Mouse (Mus musculus): ENCODE measurements around the gene Alcam.

Alcam gene

DNA sequence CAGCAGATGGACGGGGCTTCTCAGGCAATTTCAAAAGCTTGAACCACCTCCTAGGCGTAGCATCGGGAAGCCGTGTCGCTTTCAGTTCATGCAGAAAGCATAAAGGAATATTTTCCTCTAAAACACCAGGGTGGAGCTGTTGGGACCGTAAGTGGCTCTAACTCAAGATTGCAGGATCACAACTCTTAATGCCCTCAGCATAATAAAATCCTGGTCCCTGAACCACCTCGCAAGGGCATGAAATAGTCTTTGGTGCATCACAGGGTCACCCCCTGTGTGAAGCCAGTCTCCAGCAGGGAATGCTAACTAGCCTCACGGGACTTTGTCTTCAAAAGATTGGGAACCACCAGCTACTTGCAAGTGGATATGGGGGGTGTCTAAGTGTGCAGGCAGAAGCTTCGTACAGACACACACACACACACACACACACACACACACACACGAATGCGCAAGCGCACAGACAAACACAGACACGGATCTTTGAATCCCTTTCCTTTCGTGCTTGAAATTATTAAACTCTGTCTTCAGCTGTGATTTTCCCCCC lies at the start of gene Alcam:
TSS of gene Alcam (minus strand) at position 104 of the 544 bp plus-strand sequence.
- peak; percentile 50 for DNase-seq (ENCODE audit: low spot score)

DNA sequence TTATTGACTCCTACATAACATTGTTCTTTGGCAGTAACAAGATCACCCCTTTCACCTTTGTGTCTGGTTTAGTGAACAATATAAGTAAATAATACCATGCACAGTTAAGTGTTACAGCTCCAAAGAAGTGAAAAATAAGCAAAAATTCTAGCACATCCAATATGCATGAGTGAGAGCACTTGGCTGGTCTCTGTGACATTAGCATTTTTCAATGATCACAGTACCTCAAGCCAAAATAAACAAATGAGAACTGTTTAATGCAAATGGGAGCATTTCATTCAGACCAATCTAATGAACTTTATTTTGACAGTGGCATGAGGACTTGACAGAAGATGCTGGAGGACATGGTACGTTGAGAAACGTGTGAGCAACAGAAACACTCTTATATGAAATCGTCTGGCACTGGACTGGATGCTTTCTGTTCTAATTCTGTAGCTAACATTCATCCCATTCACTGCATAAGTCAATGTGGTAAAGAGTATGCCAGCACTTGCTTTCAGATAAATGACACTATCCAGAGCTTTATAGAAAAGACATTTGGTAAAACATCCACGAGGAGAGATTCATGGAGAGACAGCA lies 45.0 kb upstream of the Alcam start:
- DNase-seq (ENCODE audit: low spot score), result no peak

DNA sequence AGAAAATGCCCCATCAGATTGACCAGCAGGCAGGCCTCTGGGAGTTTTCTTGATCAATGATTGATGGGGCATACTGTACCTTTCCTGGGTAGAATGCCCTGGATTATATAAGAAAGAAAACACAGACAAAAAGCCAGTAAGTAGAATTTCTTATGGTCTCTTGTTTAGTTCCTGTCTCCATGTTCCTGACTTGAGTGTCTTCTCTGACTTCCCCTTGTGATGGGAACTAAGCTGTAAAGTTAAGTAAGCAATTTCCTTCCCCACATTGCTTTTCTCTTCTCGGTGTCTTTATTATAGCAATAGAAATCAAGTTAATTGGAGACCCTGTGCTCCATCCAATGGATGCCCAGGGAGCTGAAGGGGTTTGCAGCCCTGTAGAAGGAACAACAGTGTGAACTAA lies 36.7 kb upstream of the Alcam start:
- DNase-seq (ENCODE audit: low spot score), result no peak

DNA sequence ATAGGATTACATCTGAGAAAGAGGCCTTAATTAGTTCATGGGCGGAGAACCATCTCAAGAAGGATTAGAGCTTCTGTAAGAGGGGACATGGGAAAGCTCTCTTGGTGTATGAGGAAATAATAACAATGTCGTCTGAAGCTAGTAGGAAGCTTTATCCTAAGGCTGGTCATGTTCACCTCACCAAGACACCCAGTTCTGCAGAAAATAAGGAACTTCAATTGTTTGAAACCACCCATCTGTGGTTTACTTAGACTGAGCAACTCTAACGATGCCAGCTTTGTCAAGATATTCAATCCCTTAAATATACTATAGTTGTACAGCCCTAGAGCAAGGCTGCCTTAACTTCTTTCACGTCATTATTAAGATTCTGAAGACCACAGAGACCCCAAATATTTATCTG lies 20.4 kb upstream of the Alcam start:
- no peak for DNase-seq (ENCODE audit: low spot score)

DNA sequence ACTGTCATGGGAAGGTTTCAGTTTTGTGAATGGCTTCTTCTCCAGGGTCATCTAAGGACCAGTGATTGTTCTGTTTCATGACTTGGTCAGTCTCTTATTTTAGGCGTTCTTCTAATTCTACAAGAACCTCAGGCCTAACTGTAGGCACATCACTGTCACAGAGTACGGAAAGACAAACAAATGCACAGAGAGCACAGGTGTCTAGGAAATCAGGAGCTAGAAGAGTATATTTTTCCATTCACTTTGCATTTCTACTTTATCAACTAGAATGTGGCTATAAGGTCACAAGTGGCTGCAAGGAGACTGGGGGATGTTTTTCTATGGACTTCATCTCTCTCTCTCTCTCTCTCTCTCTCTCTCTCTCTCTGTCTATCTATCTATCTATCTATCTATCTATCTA lies 19.2 kb upstream of the Alcam start:
- no peak for DNase-seq (ENCODE audit: low spot score)

DNA sequence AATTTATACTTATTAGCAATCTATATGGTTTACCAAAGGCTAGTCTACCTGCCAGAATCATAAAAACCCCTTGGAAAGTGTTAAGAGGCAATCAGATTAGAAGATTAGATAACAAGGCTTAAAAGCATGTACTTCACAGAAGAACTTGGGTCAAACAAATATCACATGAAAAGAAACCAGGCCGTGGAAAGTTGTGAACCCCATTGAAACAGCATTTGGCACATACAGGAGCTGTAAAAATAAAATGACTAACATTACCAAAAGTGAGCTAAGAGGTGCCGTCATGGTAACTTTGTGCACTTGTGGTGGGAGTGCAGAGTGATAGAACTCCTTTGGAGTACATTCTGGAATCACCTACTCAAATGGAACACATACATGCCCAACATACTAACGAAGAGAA lies 18.8 kb upstream of the Alcam start:
- DNase-seq (ENCODE audit: low spot score), result no peak

DNA sequence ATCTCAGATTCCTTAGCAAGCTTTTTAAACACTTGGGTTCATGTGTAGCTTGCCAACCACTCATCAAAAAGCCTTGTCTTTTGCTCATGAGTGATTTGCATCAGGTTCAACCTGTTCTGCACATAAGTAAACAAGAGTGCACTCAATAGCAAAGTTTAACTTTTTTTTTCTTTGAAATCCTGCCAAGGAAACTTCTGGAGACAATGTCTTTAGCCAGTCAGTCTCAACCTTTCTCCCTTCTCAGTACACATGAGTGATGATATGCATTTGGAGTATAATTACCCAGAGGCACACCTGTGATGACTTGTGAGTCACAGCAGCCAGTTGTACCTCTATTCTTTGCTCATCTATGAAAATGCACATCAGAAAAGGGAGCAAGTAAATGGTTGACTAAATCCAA lies 18.2 kb upstream of the Alcam start:
- DNase-seq (ENCODE audit: low spot score), result no peak

DNA sequence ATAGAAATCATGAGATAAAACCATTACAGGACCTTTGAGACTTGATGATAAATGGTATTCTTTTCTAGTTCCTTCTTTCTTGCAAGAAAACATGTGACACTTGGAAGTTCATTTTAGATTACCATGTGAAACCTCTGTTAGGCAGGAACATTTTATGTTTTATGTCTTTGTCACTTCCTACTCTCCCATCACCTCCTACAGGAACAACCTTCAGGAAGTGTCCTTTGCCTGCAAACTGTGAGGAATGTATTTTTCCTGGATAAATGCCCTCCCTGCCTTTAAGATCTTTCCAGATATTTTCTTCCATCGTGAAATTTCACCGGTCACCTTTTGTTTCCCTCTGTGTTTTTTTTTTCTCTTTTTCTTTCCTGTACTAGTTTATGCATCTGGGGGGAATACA lies 17.0 kb upstream of the Alcam start:
- no peak for DNase-seq (ENCODE audit: low spot score)

DNA sequence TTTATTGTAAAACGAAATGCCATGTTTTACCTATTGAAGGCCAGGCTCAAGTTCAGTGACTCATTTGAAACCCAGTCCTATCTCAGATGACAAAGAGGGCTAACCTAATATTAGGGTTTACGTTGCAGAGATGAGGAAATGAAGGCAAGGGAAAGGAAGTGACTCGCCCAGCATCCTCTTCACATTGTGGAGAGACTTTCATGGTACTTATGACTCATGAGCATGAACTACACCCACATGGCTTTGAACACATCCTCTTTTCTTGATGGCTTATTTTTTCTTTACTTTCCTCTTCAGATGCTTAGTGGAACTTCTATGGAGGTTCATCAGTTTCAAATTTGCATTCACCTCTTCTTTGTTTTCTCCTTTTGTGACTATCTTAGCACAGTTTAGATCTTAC lies 16.4 kb upstream of the Alcam start:
- no peak for DNase-seq (ENCODE audit: low spot score)

DNA sequence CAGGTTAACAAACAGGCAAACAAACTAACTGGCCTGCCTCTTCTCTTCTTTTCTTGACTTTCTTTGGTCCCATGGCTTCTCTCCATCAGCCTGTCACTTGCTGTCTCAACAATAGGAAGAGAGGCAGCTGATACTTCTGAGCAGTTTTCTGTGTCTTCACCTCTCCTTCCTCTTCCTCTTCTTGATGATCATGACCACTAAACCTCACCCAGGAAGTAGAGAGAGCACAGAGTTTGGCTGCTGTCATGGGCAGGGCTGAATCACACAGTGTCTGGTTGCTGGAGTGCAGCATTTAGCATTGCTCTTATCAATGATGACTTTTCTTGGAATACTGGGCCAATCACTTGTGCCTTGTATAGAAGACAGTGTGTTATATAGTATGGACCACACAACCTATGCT lies 14.6 kb upstream of the Alcam start:
- DNase-seq (ENCODE audit: low spot score), result no peak

DNA sequence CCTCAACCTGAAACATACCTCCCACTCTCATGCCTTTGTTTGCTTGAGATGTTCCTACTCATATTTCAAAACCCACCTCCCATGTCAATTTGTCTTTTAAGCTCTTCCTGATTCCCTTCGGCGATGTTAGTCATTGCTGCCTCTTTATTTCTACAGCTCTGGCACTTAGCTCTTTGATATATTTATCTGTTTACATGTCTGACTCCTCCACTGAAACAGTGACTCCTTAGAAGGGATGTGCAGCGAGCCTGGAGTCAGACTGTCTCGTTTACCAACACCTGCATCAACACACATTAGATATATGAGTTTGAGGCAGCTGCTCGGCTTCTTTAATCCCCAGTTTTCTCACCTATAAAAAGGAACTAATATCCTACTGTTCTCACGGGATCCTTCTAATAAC lies 12.9 kb upstream of the Alcam start:
- DNase-seq (ENCODE audit: low spot score), result no peak

DNA sequence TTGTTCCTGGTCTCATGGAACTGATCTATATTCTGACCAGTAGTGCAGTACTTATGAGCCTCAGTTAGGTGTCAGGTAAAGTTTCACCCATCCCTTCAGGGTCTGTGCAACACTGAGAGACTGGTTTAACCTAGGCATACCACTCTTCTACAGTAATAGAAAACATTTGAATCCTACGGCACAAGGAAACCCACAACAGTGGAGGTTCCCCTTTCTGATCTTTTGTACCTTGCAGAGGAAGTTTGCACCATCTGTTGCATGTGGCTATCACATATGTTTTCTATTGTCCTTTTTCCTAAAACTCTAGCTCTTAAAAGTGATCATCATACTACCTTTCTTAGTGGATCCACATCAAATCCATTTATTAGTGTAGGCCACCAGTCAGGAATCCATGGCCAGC lies 10.7 kb upstream of the Alcam start:
- DNase-seq (ENCODE audit: low spot score), result no peak

DNA sequence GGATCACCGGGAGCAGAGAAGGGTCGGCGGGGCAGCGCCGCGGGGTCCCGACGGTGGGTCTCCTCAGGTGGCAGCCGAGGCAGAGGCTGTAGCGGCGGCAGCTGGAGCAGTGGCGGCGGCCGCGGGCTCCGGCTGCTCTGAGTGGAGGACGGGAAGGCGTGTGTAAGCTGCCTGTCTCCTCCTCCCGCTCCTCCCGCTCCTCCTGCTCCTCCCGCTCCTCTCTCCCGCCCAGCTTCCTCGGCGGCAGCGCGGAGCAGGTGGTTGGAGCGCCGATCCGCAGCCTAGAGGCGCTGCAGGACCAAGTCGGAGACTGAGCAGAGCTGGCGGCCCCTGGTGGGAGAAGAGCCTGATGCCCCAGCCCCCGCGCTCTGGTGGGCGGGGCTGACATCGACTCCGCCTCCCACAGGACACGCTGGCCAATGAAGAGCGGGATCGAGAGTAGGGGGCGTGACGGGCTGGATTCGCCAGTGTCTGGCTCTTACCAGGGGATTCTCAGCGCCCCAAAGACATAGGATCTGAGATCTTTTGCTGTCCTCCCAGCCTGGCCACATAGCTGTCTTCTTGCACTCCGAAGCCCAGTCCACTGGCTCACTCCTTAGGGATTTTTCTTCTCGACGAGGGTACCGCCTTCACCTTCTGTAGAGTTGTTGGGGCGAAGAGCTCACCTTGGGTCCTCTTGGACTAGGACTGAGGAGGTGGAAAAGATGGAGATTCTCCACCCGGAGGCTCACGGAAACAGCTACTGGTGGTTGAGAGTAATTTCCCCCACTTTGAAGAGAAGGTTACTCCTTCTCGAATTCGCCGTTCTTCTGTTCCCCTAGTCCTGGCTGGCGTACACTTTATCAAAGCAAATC lies 785 bp downstream of the Alcam start:
- DNase-seq (ENCODE audit: low spot score), result peak; percentile 97

DNA sequence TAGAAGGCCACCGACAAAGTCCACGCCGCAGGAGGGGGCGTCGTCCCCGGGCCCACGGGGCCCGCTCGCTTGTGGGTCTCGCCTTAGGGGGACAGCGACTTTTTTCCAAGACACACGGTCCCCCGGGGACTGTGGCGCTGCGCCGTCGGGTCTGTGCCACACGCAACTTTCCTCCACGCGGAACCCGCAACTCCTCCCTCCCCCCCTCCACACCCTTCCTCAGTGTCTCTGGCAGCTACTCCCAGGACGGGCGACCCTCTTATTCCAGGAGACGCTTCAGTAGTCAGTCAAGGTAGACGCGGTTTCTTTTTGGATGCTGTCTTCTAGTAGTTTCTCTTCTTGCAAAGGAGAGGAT lies 1.4 kb downstream of the Alcam start:
- DNase-seq (ENCODE audit: low spot score), result no peak

DNA sequence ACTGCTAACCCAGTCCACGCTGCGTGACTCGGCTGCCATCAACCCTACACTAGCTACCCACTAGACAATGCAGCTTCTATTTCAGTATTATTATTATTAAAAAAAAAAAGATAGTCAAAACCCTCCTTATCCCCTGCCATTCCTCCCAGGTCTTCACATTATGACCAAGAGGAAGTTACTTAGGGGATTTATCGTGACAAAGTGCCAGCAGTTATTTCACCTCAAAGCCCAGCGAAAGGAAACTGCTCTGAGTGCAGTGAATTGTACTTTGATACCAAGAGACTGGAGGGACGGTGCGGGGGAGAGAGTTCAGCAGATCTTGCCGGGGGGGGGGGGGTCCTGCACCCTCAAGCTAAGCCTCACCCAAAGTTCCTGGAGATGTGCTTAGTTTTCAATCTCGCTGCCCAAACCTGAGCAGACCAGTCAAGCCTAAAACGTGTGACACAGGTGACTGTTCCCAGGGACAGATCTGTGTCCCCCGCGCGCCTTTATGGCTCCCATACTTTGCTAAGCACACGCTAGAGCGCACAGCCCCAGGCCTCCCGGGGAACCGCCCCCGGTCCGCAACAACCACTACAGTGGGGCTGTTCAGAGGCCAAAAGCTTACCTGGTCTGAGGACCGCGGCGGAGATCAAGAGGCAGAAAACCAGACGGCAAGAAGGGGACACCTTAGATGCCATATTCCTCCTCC lies 1.9 kb downstream of the Alcam start:
- DNase-seq (ENCODE audit: low spot score), result peak; percentile 24

DNA sequence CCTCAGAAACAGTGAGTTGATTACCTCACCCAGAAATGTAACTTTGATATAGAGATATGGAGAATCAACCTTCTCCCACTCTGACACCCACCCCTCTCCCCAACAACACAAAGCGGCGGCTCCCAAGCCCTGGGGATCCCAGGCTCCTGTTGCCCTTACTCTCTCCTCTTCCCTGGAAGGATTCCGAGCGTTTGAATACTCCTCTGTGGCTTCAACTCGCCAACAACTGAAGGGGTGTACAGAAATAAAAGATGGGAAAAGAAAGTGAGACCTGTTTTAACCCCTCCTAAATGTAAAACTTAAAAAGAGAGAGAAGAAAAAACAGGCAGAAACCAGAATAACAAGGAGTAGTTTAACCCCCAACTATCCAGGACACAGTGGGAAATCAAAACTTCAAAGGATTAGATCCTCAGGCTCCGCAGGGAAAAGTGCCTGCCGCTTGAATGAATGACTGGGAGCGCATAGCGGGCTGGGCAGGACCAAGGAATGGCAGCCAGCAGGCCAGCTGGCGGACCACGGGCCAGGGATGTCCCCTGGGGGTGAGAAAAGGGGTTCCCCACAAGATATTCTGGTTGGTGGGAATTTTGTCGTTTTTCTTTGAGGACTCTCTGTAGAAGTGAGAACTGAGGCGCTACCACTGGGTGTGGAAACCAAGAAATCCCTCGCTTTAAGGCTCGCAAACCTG lies 2.6 kb downstream of the Alcam start:
- DNase-seq (ENCODE audit: low spot score), result peak; percentile 37

DNA sequence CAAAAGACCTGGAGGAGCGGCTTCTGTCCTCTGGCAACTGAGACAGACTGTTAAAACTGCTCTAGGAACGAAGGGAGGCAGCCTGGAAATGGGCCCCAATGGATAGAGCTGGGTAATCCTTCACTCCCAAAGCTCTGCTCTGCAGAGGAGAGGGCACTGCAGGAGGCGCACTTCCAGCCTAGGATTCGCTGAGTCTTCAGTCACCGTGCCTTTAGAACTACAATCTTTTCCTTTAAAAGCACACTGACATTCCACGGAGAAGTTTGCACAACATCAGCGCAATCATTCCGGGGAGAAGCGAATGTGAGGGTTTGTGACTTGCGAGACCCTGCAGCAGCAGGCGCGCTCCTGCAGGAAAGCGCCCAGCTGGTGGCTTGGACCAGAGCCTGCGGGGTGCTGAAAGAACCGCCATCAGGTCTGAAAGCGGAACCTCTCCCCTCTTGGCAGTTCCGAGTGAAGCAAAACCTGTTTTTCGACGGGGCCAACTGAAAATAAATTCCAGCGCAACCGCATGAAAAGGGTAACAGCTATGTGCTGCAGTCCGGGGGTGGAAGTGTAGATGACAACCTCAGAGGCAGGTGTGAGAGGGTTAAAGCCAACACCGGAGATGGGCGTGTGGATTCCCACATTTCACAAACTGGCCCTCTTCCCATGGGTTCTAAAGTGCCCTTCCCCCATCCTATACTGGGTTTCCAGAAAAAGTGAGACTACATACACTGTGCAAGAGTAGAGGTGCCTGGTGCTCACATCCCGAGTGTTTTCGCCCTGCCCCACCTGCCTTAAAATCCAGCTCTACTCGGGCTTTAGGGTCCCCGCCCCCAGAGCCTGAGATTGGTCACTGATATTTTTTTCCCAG lies 3.4 kb downstream of the Alcam start:
- DNase-seq (ENCODE audit: low spot score), result peak; percentile 64

DNA sequence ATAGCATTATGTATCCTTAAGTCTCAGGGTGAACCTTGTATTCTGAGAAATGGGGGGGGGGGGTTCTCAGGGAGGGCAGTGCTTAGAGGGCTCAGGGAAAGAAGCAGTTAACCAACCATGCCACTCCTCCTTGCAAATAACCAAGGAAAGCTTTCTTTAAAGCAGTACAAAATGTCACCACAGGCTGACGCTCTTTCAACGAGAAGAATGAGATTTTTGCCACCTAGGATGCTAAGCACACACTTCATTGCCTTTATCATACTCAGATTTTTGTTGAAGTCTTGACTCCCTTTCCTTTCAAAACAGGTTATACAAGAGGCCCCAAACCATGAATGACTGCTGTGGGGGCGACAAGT lies 4.0 kb downstream of the Alcam start:
- peak; percentile 18 for DNase-seq (ENCODE audit: low spot score)

DNA sequence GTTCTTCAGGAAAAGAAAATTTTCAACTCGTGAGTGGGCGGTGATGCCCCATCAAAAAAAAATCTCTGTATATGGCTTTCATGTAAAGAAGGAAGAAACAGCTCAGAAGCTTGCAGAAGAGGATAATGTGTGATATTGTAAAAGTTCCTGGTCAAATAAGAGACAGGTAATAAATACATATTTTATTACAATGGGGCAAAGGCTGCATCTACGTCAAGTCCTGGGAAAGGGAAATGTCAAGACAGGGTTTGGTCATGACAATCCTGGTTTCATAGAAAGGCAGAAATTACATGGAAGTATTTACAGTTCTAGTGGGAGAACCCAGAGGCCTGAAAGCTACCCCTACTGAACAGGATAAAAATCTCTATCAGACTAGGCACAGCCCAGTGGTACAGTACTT lies 7.9 kb downstream of the Alcam start:
- no peak for DNase-seq (ENCODE audit: low spot score)

DNA sequence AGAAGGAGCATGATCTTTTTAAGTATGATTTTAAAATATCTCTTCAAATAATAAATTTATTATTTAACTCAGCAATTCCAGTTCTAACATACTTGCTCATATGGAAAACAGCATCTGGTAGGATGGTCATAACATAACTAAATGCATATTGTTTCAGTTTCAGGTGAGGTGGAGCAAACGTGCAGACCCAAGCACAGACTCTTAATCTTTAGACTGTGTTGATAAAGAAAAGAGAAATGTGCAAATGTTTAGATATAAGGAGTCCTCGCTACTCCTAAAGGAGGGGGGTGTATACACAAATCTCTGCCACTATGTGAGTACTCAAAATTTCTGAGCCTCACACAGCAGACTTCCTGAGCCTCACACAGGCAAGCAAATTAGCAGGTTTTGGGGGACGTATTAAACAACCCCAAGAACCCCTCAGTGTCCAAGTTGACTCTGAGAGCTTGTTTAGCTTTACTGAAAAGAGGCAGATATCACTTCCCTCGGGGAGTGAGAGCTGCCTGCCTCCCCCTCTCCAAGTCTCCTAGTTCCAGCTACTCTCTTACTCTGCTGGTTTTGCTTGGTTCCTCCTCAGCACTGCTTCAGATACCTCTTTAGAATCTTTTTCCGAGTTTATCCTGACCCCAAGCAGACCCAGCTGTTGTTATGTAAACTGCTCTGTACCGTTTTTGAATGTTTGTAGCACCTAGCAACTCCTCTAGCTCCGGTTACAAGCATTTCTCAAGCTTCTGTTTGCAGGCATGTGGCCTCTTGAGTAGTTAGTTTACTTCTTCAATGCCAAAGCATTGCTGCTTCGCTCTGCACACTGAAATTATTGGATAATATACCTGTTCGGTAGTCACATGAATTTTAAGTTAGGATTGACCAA lies 10.0 kb downstream of the Alcam start:
- no peak for DNase-seq (ENCODE audit: low spot score)

DNA sequence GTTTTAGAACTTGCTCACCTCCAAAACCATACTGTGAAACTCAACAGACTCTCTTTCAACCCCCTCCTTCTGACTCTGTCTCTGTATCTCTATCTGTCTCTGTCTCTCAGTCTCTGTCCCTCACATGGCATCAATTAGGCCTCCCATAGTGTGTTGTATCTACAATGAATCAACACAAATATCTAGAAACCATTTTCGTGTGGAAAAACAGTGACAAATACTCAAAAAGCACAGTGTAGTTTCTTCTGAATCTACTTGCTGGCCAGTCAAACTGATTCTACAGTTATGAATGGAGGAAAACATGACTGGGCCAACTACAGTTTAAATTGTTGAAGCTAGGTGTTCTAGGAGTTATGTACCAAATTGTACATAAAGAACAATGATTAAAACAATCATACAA lies 10.8 kb downstream of the Alcam start:
- DNase-seq (ENCODE audit: low spot score), result no peak
